Mouse (Mus musculus) heart, embryonic 12.5 days (tissue): ENCODE measurements around the gene 1700001P01Rik. TPM values are rescaled to one million over a fixed set of nuclear protein-coding genes. Genes with fewer than 3 reads are reported as not detected.
"Not testable (repeated sequence)": the region's sequence is repeated elsewhere in the genome, so short reads cannot be mapped to it uniquely, and the experiment has no call there.

Source experiments
- ATAC-seq: fragments of 200-750 bp; cut with Nextera tagmentation; 2 replicates; pipeline ENCODE4 v1.8.0; 2017; ENCODE audit warnings: moderate TSS enrichment, moderate library complexity; ENCODE audit not compliant: insufficient number of reproducible peaks, low FRiP score
- H3K27ac ChIP-seq: fragments of 300-500 bp; sonication (generic); 2 replicates; pipeline ENCODE4 v1.5.1; 2016; ENCODE audit warnings: mild to moderate bottlenecking, moderate library complexity; ENCODE audit not compliant: poor library complexity, severe bottlenecking
- H3K27me3 ChIP-seq: fragments of 300-500 bp; sonication (generic); replicated peaks from 2 replicates; pipeline ENCODE4 v1.6.1; 2016; ENCODE audit warnings: mild to moderate bottlenecking, moderate library complexity
- H3K36me3 ChIP-seq: fragments of 300-500 bp; sonication (generic); 2 replicates; pipeline ENCODE4 v1.6.1; 2016; ENCODE audit warnings: mild to moderate bottlenecking, moderate library complexity
- H3K4me1 ChIP-seq: fragments of 300-500 bp; sonication (generic); replicated peaks from 2 replicates; pipeline ENCODE4 v1.6.1; 2016; ENCODE audit warnings: mild to moderate bottlenecking
- H3K4me2 ChIP-seq: fragments of 300-500 bp; sonication (generic); 2 replicates; pipeline ENCODE4 v1.6.1; 2016; ENCODE audit warnings: mild to moderate bottlenecking, moderate library complexity
- H3K4me3 ChIP-seq: fragments of 300-500 bp; sonication (generic); 2 replicates; pipeline ENCODE4 v1.5.1; 2016; ENCODE audit warnings: mild to moderate bottlenecking
- H3K9ac ChIP-seq: fragments of 300-500 bp; sonication (generic); 2 replicates; pipeline ENCODE4 v1.6.1; 2016; ENCODE audit warnings: mild to moderate bottlenecking, moderate library complexity
- H3K9me3 ChIP-seq: fragments of 300-500 bp; sonication (generic); replicated peaks from 2 replicates; pipeline ENCODE4 v1.6.1; 2016; ENCODE audit warnings: mild to moderate bottlenecking, moderate library complexity
- WGBS: fragments of 180-500 bp; shearing (Covaris S2); methylation state at CpG from one replicate; pipeline ENCODE4 v1.1.7; 2016; 5-methylcytosine and 5-hydroxymethylcytosine counted together
- polyA plus RNA-seq: library from polyadenylated mRNA; unstranded; fragments of >200 nt; fragmentation: Nextera tagmentation; extraction: Ambion mirVana; gene quantifications from 2 replicates; pipeline ENCODE4 v1.2.1, GENCODE M21; 2016

1700001P01Rik gene
- polyA plus RNA-seq, 1 experiment from 2014 or later, result not detected

GRCm38 (mm10) chr11:97744718-97745330, 30.9 kb downstream of the 1700001P01Rik start:
- under 1% methylated on average over 57 of the region's 57 CpGs for WGBS
- Histone ChIP-seq H3K9ac (peak overlapping the region; percentile 88), H3K4me1 (peaks cover 25% of the 10 kb centered on the region), H3K4me3 (peak overlapping the region; percentile 93), H3K27ac (peak overlapping the region; percentile 84), H3K27me3 (no peaks in the 10 kb centered on the region), H3K36me3 (peaks cover 35% of the 10 kb centered on the region), H3K4me2 (peak overlapping the region; percentile 81), H3K9me3 (no peaks in the 10 kb centered on the region)
- peak; percentile 95 for ATAC-seq

GRCm38 (mm10) chr11:97744063-97744717, 31.5 kb downstream of the 1700001P01Rik start, which contains the start of gene Pip4k2b:
Gene Pip4k2b, minus strand, starts transcription at chr11:97744704.
- peak within 1 kb of the TSS; percentile 93 for H3K4me3 ChIP-seq
- H3K36me3 ChIP-seq, result peaks cover 28% of the 10 kb centered on the region
- peak within 1 kb of the TSS; percentile 88 for H3K9ac ChIP-seq
- WGBS, result under 1% methylated on average over 53 of the region's 63 CpGs
- ATAC-seq, result peak; percentile 60
- H3K9me3 ChIP-seq, result no peaks in the 10 kb centered on the region
- peak within 1 kb of the TSS; percentile 81 for H3K4me2 ChIP-seq
- H3K27me3 ChIP-seq, result no peaks in the 10 kb centered on the region
- H3K27ac ChIP-seq, result peak within 1 kb of the TSS; percentile 84
- peaks cover 25% of the 10 kb centered on the region for H3K4me1 ChIP-seq

GRCm38 (mm10) chr11:97743423-97743822, 32.3 kb downstream of the 1700001P01Rik start:
- peaks cover 24% of the 10 kb centered on the region for H3K36me3 ChIP-seq
- H3K9ac ChIP-seq, result peak overlapping the region; percentile 88
- H3K9me3 ChIP-seq, result no peaks in the 10 kb centered on the region
- H3K27me3 ChIP-seq, result no peaks in the 10 kb centered on the region
- peak overlapping the region; percentile 93 for H3K4me3 ChIP-seq
- peak overlapping the region; percentile 81 for H3K4me2 ChIP-seq
- no peak overlapping the region for H3K27ac ChIP-seq
- 38% methylated on average over 9 of the region's 9 CpGs for WGBS
- H3K4me1 ChIP-seq, result peaks cover 25% of the 10 kb centered on the region
- ATAC-seq, result no peak

- Histone ChIP-seq H3K9ac (no peak overlapping the region), H3K4me3 (peak overlapping the region; percentile 93), H3K27me3 (no peaks in the 10 kb centered on the region), H3K9me3 (no peaks in the 10 kb centered on the region), H3K4me2 (peak overlapping the region; percentile 81), H3K36me3 (peaks cover 16% of the 10 kb centered on the region), H3K4me1 (peaks cover 25% of the 10 kb centered on the region), H3K27ac (no peak overlapping the region)
- no peak for ATAC-seq
- 85% methylated on average over 9 of the region's 9 CpGs for WGBS
Observed at GRCm38 (mm10) chr11:97742591-97742990, 33.1 kb downstream of the 1700001P01Rik start.

GRCm38 (mm10) chr11:97742157-97742556, 33.6 kb downstream of the 1700001P01Rik start:
- ATAC-seq, result no peak
- H3K27ac ChIP-seq, result no peak overlapping the region
- H3K9me3 ChIP-seq, result no peaks in the 10 kb centered on the region
- H3K27me3 ChIP-seq, result no peaks in the 10 kb centered on the region
- peaks cover 25% of the 10 kb centered on the region for H3K4me1 ChIP-seq
- H3K4me3 ChIP-seq, result no peak overlapping the region
- H3K36me3 ChIP-seq, result peaks cover 11% of the 10 kb centered on the region
- H3K9ac ChIP-seq, result no peak overlapping the region
- H3K4me2 ChIP-seq, result no peak overlapping the region
- whole genome bisulfite sequencing, result 85% methylated on average over 5 of the region's 5 CpGs

- Histone ChIP-seq H3K27me3 (no peaks in the 10 kb centered on the region), H3K36me3 (no peaks in the 10 kb centered on the region), H3K4me3 (no peak overlapping the region), H3K4me2 (peak overlapping the region; percentile 11; the same call in 1 of the 2 replicates), H3K4me1 (peaks cover 25% of the 10 kb centered on the region), H3K9ac (no peak overlapping the region), H3K27ac (peak overlapping the region; percentile 22), H3K9me3 (no peaks in the 10 kb centered on the region)
- ATAC-seq, result no peak
- WGBS, result 45% methylated on average over 7 of the region's 7 CpGs
Observed at GRCm38 (mm10) chr11:97740190-97740589, 35.5 kb downstream of the 1700001P01Rik start.

GRCm38 (mm10) chr11:97739155-97739554, 36.6 kb downstream of the 1700001P01Rik start:
- H3K9me3 ChIP-seq, result no peaks in the 10 kb centered on the region
- H3K4me3 ChIP-seq, result no peak overlapping the region
- peaks cover 27% of the 10 kb centered on the region for H3K4me1 ChIP-seq
- no peaks in the 10 kb centered on the region for H3K27me3 ChIP-seq
- WGBS, result 78% methylated on average over 3 of the region's 3 CpGs
- no peak overlapping the region for H3K27ac ChIP-seq
- H3K36me3 ChIP-seq, result no peaks in the 10 kb centered on the region
- no peak overlapping the region for H3K9ac ChIP-seq
- no peak overlapping the region for H3K4me2 ChIP-seq
- no peak for ATAC-seq

GRCm38 (mm10) chr11:97738703-97739102, 37.0 kb downstream of the 1700001P01Rik start:
- H3K27ac ChIP-seq, result no peak overlapping the region
- H3K9me3 ChIP-seq, result no peaks in the 10 kb centered on the region
- H3K27me3 ChIP-seq, result no peaks in the 10 kb centered on the region
- H3K4me1 ChIP-seq, result peaks cover 29% of the 10 kb centered on the region
- H3K9ac ChIP-seq, result no peak overlapping the region
- H3K36me3 ChIP-seq, result no peaks in the 10 kb centered on the region
- no peak overlapping the region for H3K4me3 ChIP-seq
- ATAC-seq, result no peak
- 58% methylated on average over 6 of the region's 6 CpGs for WGBS
- H3K4me2 ChIP-seq, result no peak overlapping the region

GRCm38 (mm10) chr11:97737600-97737999, 38.1 kb downstream of the 1700001P01Rik start:
- no peaks in the 10 kb centered on the region for H3K27me3 ChIP-seq
- ATAC-seq, result no peak
- H3K4me3 ChIP-seq, result no peak overlapping the region
- no peak overlapping the region for H3K27ac ChIP-seq
- no peak overlapping the region for H3K4me2 ChIP-seq
- H3K9ac ChIP-seq, result no peak overlapping the region
- no peaks in the 10 kb centered on the region for H3K9me3 ChIP-seq
- peaks cover under 1% of the 10 kb centered on the region; the same call in 1 of the 2 replicates for H3K36me3 ChIP-seq
- H3K4me1 ChIP-seq, result peaks cover 21% of the 10 kb centered on the region
- 74% methylated on average over 4 of the region's 4 CpGs for WGBS

GRCm38 (mm10) chr11:97736645-97737044, 39.1 kb downstream of the 1700001P01Rik start:
- Histone ChIP-seq H3K9me3 (no peaks in the 10 kb centered on the region), H3K27me3 (no peaks in the 10 kb centered on the region), H3K36me3 (peaks cover 9% of the 10 kb centered on the region), H3K9ac (no peak overlapping the region), H3K4me3 (no peak overlapping the region), H3K4me1 (peaks cover 19% of the 10 kb centered on the region), H3K27ac (no peak overlapping the region), H3K4me2 (no peak overlapping the region)
- ATAC-seq, result no peak
- 80% methylated on average over 5 of the region's 5 CpGs for WGBS

GRCm38 (mm10) chr11:97734810-97735209, 40.9 kb downstream of the 1700001P01Rik start:
- ATAC-seq, H3K9ac ChIP-seq, H3K27ac ChIP-seq, H3K4me1 ChIP-seq, H3K9me3 ChIP-seq, H3K4me2 ChIP-seq, H3K4me3 ChIP-seq, H3K27me3 ChIP-seq: not testable (repeated sequence)
- peaks cover 23% of the 10 kb centered on the region for H3K36me3 ChIP-seq
- WGBS, result 84% methylated on average over 5 of the region's 5 CpGs
